ENCODE assay signal across 16 mouse cellular contexts in genomic region chr1:120124839-120125238, GRCm38 (mm10). TPM values are rescaled to one million over a fixed set of nuclear protein-coding genes. Genes with fewer than 3 reads are reported as not detected.
DNase-seq lines count a peak whose midpoint lies in the region; ATAC-seq lines count a peak whose summit lies in the region.
"Had no signal": no experiment of that assay in that cellular context is flagged by ENCODE, and none has a peak within 500 bp of the region (broad histone marks: within the 10 kb centered on the region; RNA-seq: fewer than 3 reads in every experiment).

No protein-coding gene starts in this region.

- H3K9ac ChIP-seq in forebrain, embryonic 16.5 days (replicated peaks; ENCODE audit: low read depth, low read length), result no peak overlapping the region
- H3K9ac ChIP-seq: heart, embryonic 13.5 days; liver, embryonic 14.5 days had no signal

- no peak overlapping the region for H3K4me2 ChIP-seq in forebrain, embryonic 16.5 days (ENCODE audit: low read length)
- H3K4me2 ChIP-seq: heart, embryonic 13.5 days had no signal

- WGBS in forebrain, embryonic 16.5 days, result 45% methylated on average over 4 of the region's 4 CpGs

- DNase-seq in kidney, postnatal 25 days, result peak; percentile 31 to 65
- DNase-seq in kidney, adult 18-20 months, result no peak
- DNase-seq in 3T3-L1 (ENCODE audit: low read depth, low spot score) (peak; percentile 84), 416B (ENCODE audit: low read depth) (peak; percentile 34)
- peak; percentile 59 for DNase-seq in adrenal gland, postnatal 14 days
- DNase-seq in layer of hippocampus, adult 9-10 months (ENCODE audit: low spot score), result no peak
- DNase-seq in spleen, adult 18-20 months, result no peak
- DNase-seq: gastrocnemius, postnatal 25 days; midbrain, embryonic 14.5 days; thymus, adult 2 months had no signal

- ATAC-seq in forebrain, embryonic 16.5 days, result no peak
- ATAC-seq: inflammation-experienced regulatory T-cells, adult 6 months had no signal

- no peak overlapping the region for H3K4me3 ChIP-seq in forebrain, embryonic 16.5 days (replicated peaks; ENCODE audit: low read length)
- H3K4me3 ChIP-seq: embryonic facial prominence, embryonic 10.5 days; heart, embryonic 13.5 days; hindbrain, embryonic 10.5 days had no signal

- peaks cover 13% of the 10 kb centered on the region for H3K4me1 ChIP-seq in forebrain, embryonic 16.5 days (replicated peaks; ENCODE audit: control insufficient read depth, insufficient read depth, low read length)

- H3K27ac ChIP-seq in forebrain, embryonic 16.5 days (ENCODE audit: low read length), result no peak overlapping the region
- H3K27ac ChIP-seq: embryonic facial prominence, embryonic 10.5 days; heart, embryonic 13.5 days; hindbrain, embryonic 10.5 days; liver, embryonic 14.5 days had no signal

- H3K27me3 ChIP-seq in forebrain, embryonic 16.5 days (replicated peaks; ENCODE audit: control insufficient read depth, insufficient read depth, low read length), result no peaks in the 10 kb centered on the region
- H3K27me3 ChIP-seq: heart, embryonic 13.5 days had no signal

- peaks cover 3% of the 10 kb centered on the region; the same call in 1 of the 2 replicates for H3K36me3 ChIP-seq in forebrain, embryonic 16.5 days (ENCODE audit: control insufficient read depth, insufficient read depth)
- H3K36me3 ChIP-seq: embryonic facial prominence, embryonic 10.5 days; heart, embryonic 13.5 days; hindbrain, embryonic 10.5 days had no signal

- H3K9me3 ChIP-seq in forebrain, embryonic 16.5 days (ENCODE audit: control insufficient read depth, low read length), result no peaks in the 10 kb centered on the region
- H3K9me3 ChIP-seq: embryonic facial prominence, embryonic 10.5 days; heart, embryonic 13.5 days; hindbrain, embryonic 10.5 days had no signal

RNA-seq across cellular contexts. Expression of gene 3110009E18Rik, which starts 3.9 kb away (rescaled TPM):
- total RNA-seq in adrenal gland, postnatal 14 days (2021), result 8.8 and 10.7 TPM in 2 replicates
- 22.8 and 28.6 TPM in 2 replicates for polyA plus RNA-seq in forebrain, embryonic 16.5 days (2015; fragmentation: Nextera tagmentation; extraction: Ambion mirVana)

RNA-seq across cellular contexts. Expression of gene Dbi, which starts 4.0 kb away (rescaled TPM):
- 891 and 1,093 TPM in 2 replicates for total RNA-seq in adrenal gland, postnatal 14 days (2021)
- polyA plus RNA-seq in forebrain, embryonic 16.5 days (2015; fragmentation: Nextera tagmentation; extraction: Ambion mirVana), result 1,146 and 1,367 TPM in 2 replicates

RNA-seq across cellular contexts. Expression of gene Tmem37, which starts 51.0 kb away (rescaled TPM):
- 19.8 and 26.9 TPM in 2 replicates for total RNA-seq in adrenal gland, postnatal 14 days (2021)
- polyA plus RNA-seq in forebrain, embryonic 16.5 days (2015; fragmentation: Nextera tagmentation; extraction: Ambion mirVana), result 5.6 and 6.4 TPM in 2 replicates

Comparison
In these comparisons a context has a peak if more than half of its experiments do, and no peak if none do; other contexts are left out.
1. DNase-seq: peak in kidney, postnatal 25 days (2 of 2), 3T3-L1 (single experiment), 416B (single experiment) and adrenal gland, postnatal 14 days (single experiment); none in kidney, adult 18-20 months (single experiment), layer of hippocampus, adult 9-10 months (single experiment) and spleen, adult 18-20 months (0 of 2).